Mouse (Mus musculus): ENCODE data around the gene Ttyh3.

Ttyh3 gene

GRCm38 (mm10) chr5:140652587-140652986, 3.8 kb upstream of the Ttyh3 start:
- DNase-seq (ENCODE audit: low read depth, low spot score), result no peak

GRCm38 (mm10) chr5:140651231-140651630, 2.4 kb upstream of the Ttyh3 start:
- no peak for DNase-seq (ENCODE audit: low read depth, low spot score)

- no peak for DNase-seq (ENCODE audit: low read depth, low spot score)
Measured at GRCm38 (mm10) chr5:140649881-140650414, 1.1 kb upstream of the Ttyh3 start.

GRCm38 (mm10) chr5:140649101-140649667, 353 bp upstream of the Ttyh3 start:
- peak; percentile 89 for DNase-seq (ENCODE audit: low read depth, low spot score)

- no peak for DNase-seq (ENCODE audit: low read depth, low spot score)
Measured at GRCm38 (mm10) chr5:140647821-140648518, 861 bp downstream of the Ttyh3 start.

GRCm38 (mm10) chr5:140647031-140647760, 1.6 kb downstream of the Ttyh3 start:
- no peak for DNase-seq (ENCODE audit: low read depth, low spot score)

GRCm38 (mm10) chr5:140646171-140646570, 2.7 kb downstream of the Ttyh3 start:
- DNase-seq (ENCODE audit: low read depth, low spot score), result no peak

GRCm38 (mm10) chr5:140645454-140645853, 3.4 kb downstream of the Ttyh3 start:
- no peak for DNase-seq (ENCODE audit: low read depth, low spot score)

- no peak for DNase-seq (ENCODE audit: low read depth, low spot score)
Measured at GRCm38 (mm10) chr5:140644702-140645201, 4.1 kb downstream of the Ttyh3 start.

GRCm38 (mm10) chr5:140644263-140644662, 4.6 kb downstream of the Ttyh3 start:
- no peak for DNase-seq (ENCODE audit: low read depth, low spot score)

GRCm38 (mm10) chr5:140642076-140642475, 6.8 kb downstream of the Ttyh3 start:
- DNase-seq (ENCODE audit: low read depth, low spot score), result no peak

- no peak for DNase-seq (ENCODE audit: low read depth, low spot score)
Measured at GRCm38 (mm10) chr5:140641254-140641928, 7.4 kb downstream of the Ttyh3 start.

GRCm38 (mm10) chr5:140640812-140641211, 8.0 kb downstream of the Ttyh3 start:
- no peak for DNase-seq (ENCODE audit: low read depth, low spot score)

GRCm38 (mm10) chr5:140639871-140640270, 9.0 kb downstream of the Ttyh3 start:
- no peak for DNase-seq (ENCODE audit: low read depth, low spot score)

- DNase-seq (ENCODE audit: low read depth, low spot score), result no peak
Measured at GRCm38 (mm10) chr5:140639312-140639711, 9.5 kb downstream of the Ttyh3 start.

GRCm38 (mm10) chr5:140638484-140638883, 10.3 kb downstream of the Ttyh3 start:
- no peak for DNase-seq (ENCODE audit: low read depth, low spot score)

- DNase-seq (ENCODE audit: low read depth, low spot score), result no peak
Measured at GRCm38 (mm10) chr5:140637989-140638388, 10.8 kb downstream of the Ttyh3 start.

GRCm38 (mm10) chr5:140637058-140637410, 11.8 kb downstream of the Ttyh3 start:
- no peak for DNase-seq (ENCODE audit: low read depth, low spot score)

- DNase-seq (ENCODE audit: low read depth, low spot score), result no peak
Measured at GRCm38 (mm10) chr5:140636316-140637057, 12.3 kb downstream of the Ttyh3 start.

GRCm38 (mm10) chr5:140634798-140635722, 13.8 kb downstream of the Ttyh3 start:
- no peak for DNase-seq (ENCODE audit: low read depth, low spot score)
